Mouse (Mus musculus) limb, embryonic 15.5 days (tissue): ENCODE measurements around the gene Frat2. TPM values are rescaled to one million over a fixed set of nuclear protein-coding genes. Genes with fewer than 3 reads are reported as not detected.

ENCODE experiments used
- ATAC-seq: fragments of 200-750 bp; cut with Nextera tagmentation; 2 replicates; pipeline ENCODE4 v1.8.0; 2017; ENCODE audit warnings: low read depth, moderate TSS enrichment; ENCODE audit not compliant: insufficient number of reproducible peaks, low FRiP score, low TSS enrichment
- H3K27ac ChIP-seq: fragments of 300-500 bp; sonication (generic); 2 replicates; pipeline ENCODE4 v1.5.1; 2015; ENCODE audit warnings: moderate library complexity, mild to moderate bottlenecking, inconsistent platforms
- H3K27me3 ChIP-seq: fragments of 300-500 bp; sonication (generic); 2 replicates; pipeline ENCODE4 v1.6.1; 2015; ENCODE audit warnings: inconsistent platforms
- H3K36me3 ChIP-seq: fragments of 300-500 bp; sonication (generic); 2 replicates; pipeline ENCODE4 v1.6.1; 2015; ENCODE audit warnings: inconsistent platforms
- H3K4me1 ChIP-seq: fragments of 300-500 bp; sonication (generic); 2 replicates; pipeline ENCODE4 v1.6.1; 2015; ENCODE audit warnings: inconsistent platforms
- H3K4me2 ChIP-seq: fragments of 300-500 bp; sonication (generic); 2 replicates; pipeline ENCODE4 v1.6.1; 2015; ENCODE audit warnings: mild to moderate bottlenecking, inconsistent platforms
- H3K4me3 ChIP-seq: fragments of 300-500 bp; sonication (generic); 2 replicates; pipeline ENCODE4 v1.5.1; 2015; ENCODE audit warnings: mild to moderate bottlenecking, inconsistent platforms
- H3K9ac ChIP-seq: fragments of 300-500 bp; sonication (generic); 2 replicates; pipeline ENCODE4 v1.6.1; 2015; ENCODE audit warnings: inconsistent platforms
- H3K9me3 ChIP-seq: fragments of 300-500 bp; sonication (generic); 2 replicates; pipeline ENCODE4 v1.6.1; 2016; ENCODE audit warnings: inconsistent platforms
- WGBS: fragments of 180-500 bp; shearing (Covaris S2); methylation state at CpG from one replicate; pipeline ENCODE4 v1.1.7; 2015; 5-methylcytosine and 5-hydroxymethylcytosine counted together
- polyA plus RNA-seq: library from polyadenylated mRNA; unstranded; fragments of >200 nt; fragmentation: Nextera tagmentation; extraction: Ambion mirVana; gene quantifications from 2 replicates; pipeline ENCODE4 v1.2.1, GENCODE M21; 2015

Frat2 gene
- polyA plus RNA-seq, 1 experiment from 2014 or later, result 2.2 TPM

DNA sequence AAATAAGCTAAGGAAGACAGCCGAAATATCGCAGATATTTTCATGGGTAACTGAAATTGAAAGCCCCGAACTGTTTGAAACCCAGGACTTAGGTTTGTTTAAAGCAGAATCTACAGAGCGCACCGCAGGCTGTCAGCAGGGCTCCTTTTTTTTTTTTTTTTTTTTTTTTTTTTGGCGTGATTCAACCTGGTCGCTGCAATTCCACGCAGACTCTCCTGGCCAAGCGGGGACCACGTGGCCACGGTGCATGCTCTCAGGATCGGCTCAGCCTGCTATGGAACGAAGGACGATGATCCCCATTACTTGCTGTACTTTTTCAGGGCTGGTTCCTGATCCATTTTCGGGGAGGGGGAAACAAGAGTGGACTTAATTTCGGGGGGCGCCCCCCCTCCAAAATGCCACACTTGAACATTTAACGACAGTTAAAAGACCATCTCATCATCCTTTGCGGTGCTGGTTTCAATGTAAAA lies 16.8 kb downstream of the Frat2 start:
- Histone ChIP-seq H3K4me2 (peak overlapping the region; percentile 99), H3K4me1 (peaks cover 22% of the 10 kb centered on the region), H3K27ac (no peak overlapping the region), H3K9me3 (no peaks in the 10 kb centered on the region), H3K9ac (peak overlapping the region; percentile 53; the same call in 1 of the 2 replicates), H3K36me3 (no peaks in the 10 kb centered on the region), H3K4me3 (peak overlapping the region; percentile 65), H3K27me3 (peaks cover 40% of the 10 kb centered on the region)
- no peak for ATAC-seq
- WGBS, result under 1% methylated on average over 19 of the region's 19 CpGs

DNA sequence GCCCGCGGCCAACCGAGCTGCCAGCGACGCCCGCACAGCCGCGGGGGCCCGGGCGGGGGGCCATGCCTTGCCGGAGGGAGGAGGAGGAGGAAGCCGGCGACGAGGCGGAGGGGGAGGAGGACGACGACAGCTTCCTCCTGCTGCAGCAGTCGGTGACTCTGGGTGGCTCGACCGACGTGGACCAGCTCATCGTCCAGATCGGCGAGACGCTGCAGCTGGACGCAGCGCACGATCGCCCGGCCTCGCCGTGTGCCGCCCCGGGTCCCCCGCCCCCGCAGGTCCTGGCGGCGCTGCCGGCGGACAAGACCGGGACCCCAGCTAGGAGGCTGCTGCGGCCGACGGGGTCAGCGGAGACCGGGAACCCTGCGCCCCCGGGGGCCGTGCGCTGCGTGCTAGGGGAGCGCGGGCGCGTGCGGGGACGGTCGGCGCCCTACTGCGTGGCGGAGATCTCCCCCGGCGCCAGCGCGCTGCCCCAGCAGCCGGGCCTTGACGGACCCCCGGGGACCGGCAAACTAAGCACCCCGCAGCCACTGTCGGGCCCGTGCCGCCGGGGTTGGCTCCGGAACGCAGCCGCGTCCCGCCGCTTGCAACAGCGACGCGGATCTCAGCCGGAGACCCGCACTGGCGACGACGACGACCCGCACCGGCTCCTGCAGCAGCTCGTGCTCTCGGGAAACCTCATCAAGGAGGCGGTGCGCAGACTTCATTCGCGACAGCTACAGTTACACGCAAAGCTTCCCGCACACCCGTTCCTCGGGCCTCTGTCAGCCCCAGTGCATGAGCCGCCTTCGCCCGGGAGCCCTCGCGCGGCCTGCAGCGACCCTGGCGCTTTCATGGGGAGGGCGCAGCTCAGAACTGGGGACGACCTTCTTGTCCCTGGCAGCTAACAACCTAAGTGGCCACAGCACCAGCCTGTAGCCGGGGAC lies 17.6 kb downstream of the Frat2 start:
- H3K4me3 ChIP-seq, result peak overlapping the region; percentile 65
- H3K36me3 ChIP-seq, result no peaks in the 10 kb centered on the region
- peak; percentile 49 for ATAC-seq
- WGBS, result under 1% methylated on average over 80 of the region's 112 CpGs
- H3K9ac ChIP-seq, result peak overlapping the region; percentile 53
- H3K4me1 ChIP-seq, result peaks cover 22% of the 10 kb centered on the region
- peak overlapping the region; percentile 84; the same call in 1 of the 2 replicates for H3K27ac ChIP-seq
- peak overlapping the region; percentile 99 for H3K4me2 ChIP-seq
- H3K27me3 ChIP-seq, result peaks cover 40% of the 10 kb centered on the region
- no peaks in the 10 kb centered on the region for H3K9me3 ChIP-seq

GRCm38 (mm10) chr19:41829381-41830105 lies 18.4 kb downstream of the Frat2 start, which contains the start of gene Frat1:
Gene Frat1 (plus strand): TSS chr19:41829970.
- under 1% methylated on average over 37 of the region's 39 CpGs for WGBS
- Histone ChIP-seq H3K36me3 (no peaks in the 10 kb centered on the region), H3K4me2 (peak within 1 kb of the TSS; percentile 99), H3K4me1 (peaks cover 22% of the 10 kb centered on the region), H3K27ac (peak within 1 kb of the TSS; percentile 84), H3K4me3 (peak within 1 kb of the TSS; percentile 65), H3K9ac (peak within 1 kb of the TSS; percentile 53), H3K27me3 (peaks cover 35% of the 10 kb centered on the region), H3K9me3 (no peaks in the 10 kb centered on the region)
- ATAC-seq, result peak; percentile 89

DNA sequence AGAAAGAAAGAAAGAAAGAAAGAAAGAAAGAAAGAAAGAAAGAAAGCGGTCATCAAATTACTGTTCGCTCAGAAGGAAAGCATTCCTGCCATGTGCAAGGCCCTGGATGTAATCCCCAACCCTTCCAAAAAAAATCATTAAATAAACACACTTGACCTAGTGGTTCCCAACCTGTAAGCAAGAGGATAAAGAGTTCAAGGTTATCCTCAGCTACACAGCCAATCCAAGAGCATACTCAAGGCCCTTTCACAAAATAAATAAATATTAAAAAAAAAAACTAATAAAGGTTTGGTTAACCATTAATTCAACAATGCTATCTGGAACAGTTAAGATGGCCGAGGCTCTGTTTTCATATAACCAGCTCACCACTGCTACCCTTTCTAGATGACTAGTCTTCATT lies 19.0 kb downstream of the Frat2 start:
- WGBS, result 74% methylated on average over 3 of the region's 3 CpGs
- Histone ChIP-seq H3K4me2 (peak overlapping the region; percentile 99), H3K27me3 (peaks cover 35% of the 10 kb centered on the region), H3K4me3 (peak overlapping the region; percentile 65), H3K36me3 (no peaks in the 10 kb centered on the region), H3K9ac (no peak overlapping the region), H3K27ac (no peak overlapping the region), H3K4me1 (peaks cover 22% of the 10 kb centered on the region), H3K9me3 (no peaks in the 10 kb centered on the region)
- ATAC-seq, result no peak

DNA sequence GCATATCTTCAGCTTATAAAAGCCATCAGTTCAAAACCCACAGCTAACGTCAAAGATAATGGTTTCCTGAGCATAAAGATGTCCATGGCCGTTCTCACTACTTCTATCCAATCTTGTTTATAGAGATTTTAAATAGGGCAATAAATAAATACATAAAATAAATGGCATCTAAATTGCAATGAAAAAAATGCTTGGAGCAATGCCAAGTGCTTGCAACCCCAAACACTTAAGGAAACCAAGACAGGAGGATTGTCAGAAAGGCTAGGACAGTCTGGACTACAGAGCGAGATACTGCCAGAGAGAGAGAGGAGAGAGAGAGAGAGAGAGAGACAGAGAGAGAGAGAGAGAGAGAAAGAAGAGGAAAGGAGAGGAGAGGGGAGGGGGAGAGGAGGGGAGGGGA lies 21.4 kb downstream of the Frat2 start:
- WGBS, result 57% methylated on average over 3 of the region's 3 CpGs
- Histone ChIP-seq H3K9me3 (no peaks in the 10 kb centered on the region), H3K4me1 (peaks cover 15% of the 10 kb centered on the region), H3K36me3 (no peaks in the 10 kb centered on the region), H3K4me3 (no peak overlapping the region), H3K9ac (no peak overlapping the region), H3K27me3 (peaks cover 12% of the 10 kb centered on the region), H3K4me2 (no peak overlapping the region), H3K27ac (no peak overlapping the region)
- no peak for ATAC-seq

- WGBS, result 78% methylated on average over 5 of the region's 5 CpGs
- Histone ChIP-seq H3K9me3 (no peaks in the 10 kb centered on the region), H3K27me3 (no peaks in the 10 kb centered on the region), H3K27ac (no peak overlapping the region), H3K4me1 (peaks cover 3% of the 10 kb centered on the region), H3K4me2 (no peak overlapping the region), H3K36me3 (no peaks in the 10 kb centered on the region), H3K4me3 (no peak overlapping the region), H3K9ac (no peak overlapping the region)
- ATAC-seq, result no peak
These were observed 23.0 kb downstream of the Frat2 start for GRCm38 (mm10) chr19:41824950-41825349.

DNA sequence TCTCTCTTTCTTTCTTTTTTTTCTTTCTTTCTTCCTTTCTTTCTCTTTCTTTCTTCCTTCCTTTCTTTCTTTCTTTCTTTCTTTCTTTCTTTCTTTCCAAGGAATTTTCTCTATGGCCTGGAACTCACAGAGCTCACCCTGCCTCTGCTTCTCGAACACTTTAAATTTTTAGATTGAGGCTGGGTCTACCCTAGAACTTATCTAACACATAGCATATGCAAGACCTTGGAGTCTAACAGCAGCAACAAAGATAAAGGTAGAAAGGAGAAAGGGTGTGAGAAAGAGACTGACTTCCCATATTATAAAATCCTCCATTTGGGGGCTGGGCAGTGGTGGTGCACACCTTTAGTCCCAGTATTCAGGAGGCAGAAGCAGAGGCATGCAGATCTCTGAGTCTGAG lies 25.3 kb downstream of the Frat2 start:
- Histone ChIP-seq H3K4me2 (no peak overlapping the region), H3K36me3 (no peaks in the 10 kb centered on the region), H3K4me3 (no peak overlapping the region), H3K27ac (no peak overlapping the region), H3K27me3 (no peaks in the 10 kb centered on the region), H3K9ac (no peak overlapping the region), H3K4me1 (no peaks in the 10 kb centered on the region), H3K9me3 (no peaks in the 10 kb centered on the region)
- ATAC-seq, result no peak
- WGBS, result 77% methylated on average over 1 of the region's 1 CpGs

DNA sequence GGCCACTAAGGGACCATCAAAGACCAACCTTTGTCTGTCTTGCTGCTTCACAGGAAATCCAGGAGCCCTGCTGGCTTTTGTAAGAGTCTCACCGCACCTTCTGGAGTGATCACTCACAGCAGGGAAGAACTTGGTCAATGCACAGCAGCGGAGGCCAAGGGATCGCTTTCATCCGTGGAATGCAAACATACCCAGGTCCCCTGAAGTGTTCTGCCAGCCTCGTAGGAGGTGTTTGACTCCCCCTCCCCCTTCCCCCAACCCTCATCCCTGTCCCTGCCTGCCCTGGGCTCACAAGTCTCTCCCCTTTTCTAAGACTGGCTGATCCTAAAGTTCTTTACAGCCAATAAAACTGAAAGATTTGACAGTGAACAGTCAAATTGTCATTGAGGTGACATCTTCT lies 26.5 kb downstream of the Frat2 start:
- Histone ChIP-seq H3K4me3 (no peak overlapping the region), H3K27me3 (no peaks in the 10 kb centered on the region), H3K27ac (no peak overlapping the region), H3K4me1 (peaks cover 6% of the 10 kb centered on the region; the same call in 1 of the 2 replicates), H3K9ac (no peak overlapping the region), H3K9me3 (no peaks in the 10 kb centered on the region), H3K4me2 (no peak overlapping the region), H3K36me3 (no peaks in the 10 kb centered on the region)
- ATAC-seq, result no peak
- WGBS, result 14% methylated on average over 5 of the region's 5 CpGs

- no peaks in the 10 kb centered on the region for H3K9me3 ChIP-seq
- H3K36me3 ChIP-seq, result no peaks in the 10 kb centered on the region
- 79% methylated on average over 4 of the region's 4 CpGs for WGBS
- H3K9ac ChIP-seq, result no peak overlapping the region
- no peak overlapping the region for H3K27ac ChIP-seq
- no peak for ATAC-seq
- no peak overlapping the region for H3K4me3 ChIP-seq
- H3K27me3 ChIP-seq, result no peaks in the 10 kb centered on the region
- H3K4me2 ChIP-seq, result no peak overlapping the region
- H3K4me1 ChIP-seq, result peaks cover 6% of the 10 kb centered on the region; the same call in 1 of the 2 replicates
These were observed 29.2 kb downstream of the Frat2 start for GRCm38 (mm10) chr19:41818749-41819148.

GRCm38 (mm10) chr19:41817325-41817724 lies 30.6 kb downstream of the Frat2 start:
- Histone ChIP-seq H3K4me1 (peaks cover 6% of the 10 kb centered on the region; the same call in 1 of the 2 replicates), H3K27ac (peak overlapping the region; percentile 48; the same call in 1 of the 2 replicates), H3K36me3 (no peaks in the 10 kb centered on the region), H3K4me3 (no peak overlapping the region), H3K27me3 (no peaks in the 10 kb centered on the region), H3K4me2 (no peak overlapping the region), H3K9ac (no peak overlapping the region), H3K9me3 (no peaks in the 10 kb centered on the region)
- 0 out of 2 replicates have a peak, but pooled peaks have one; percentile 44 for ATAC-seq
- 40% methylated on average over 10 of the region's 10 CpGs for WGBS

DNA sequence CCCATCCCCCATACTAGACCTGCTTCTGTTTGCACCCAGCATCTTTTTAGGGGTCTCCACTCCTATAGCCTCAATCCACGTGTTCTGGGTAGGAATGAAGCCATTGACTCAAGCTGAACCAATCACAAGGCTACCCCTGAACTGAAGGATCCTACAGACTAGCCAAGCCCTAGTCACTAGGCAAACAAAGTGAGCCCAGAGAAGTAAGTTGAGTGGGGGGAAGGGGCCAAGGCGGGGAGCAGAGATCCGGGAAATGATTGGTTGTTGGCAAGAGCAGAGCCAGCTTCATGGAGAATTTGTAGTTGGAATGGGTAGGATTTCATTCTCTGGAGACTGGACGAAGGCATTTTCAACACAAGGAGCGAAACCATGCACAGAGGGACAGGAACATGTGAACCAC lies 31.0 kb downstream of the Frat2 start:
- whole genome bisulfite sequencing, result 40% methylated on average over 5 of the region's 5 CpGs
- ATAC-seq, result 0 out of 2 replicates have a peak, but pooled peaks have one; percentile 24
- H3K9me3 ChIP-seq, result no peaks in the 10 kb centered on the region

More for the DNA sequence above, 31.0 kb downstream of the Frat2 start:
- H3K4me2 ChIP-seq, result no peak overlapping the region
- peaks cover 6% of the 10 kb centered on the region; the same call in 1 of the 2 replicates for H3K4me1 ChIP-seq
- H3K9ac ChIP-seq, result no peak overlapping the region
- no peaks in the 10 kb centered on the region for H3K27me3 ChIP-seq
- H3K4me3 ChIP-seq, result no peak overlapping the region
- H3K27ac ChIP-seq, result peak overlapping the region; percentile 48; the same call in 1 of the 2 replicates
- no peaks in the 10 kb centered on the region for H3K36me3 ChIP-seq
